Mouse (Mus musculus) cortical plate, adult 2 months (tissue): ENCODE results near the gene Rdh16f1.

Experiments used
- CTCF ChIP-seq: fragments of 200-500 bp; IDR thresholded peaks from 2 replicates; pipeline ENCODE4 v1.5.1; 2011; ENCODE audit warnings: mild to moderate bottlenecking, control low read depth, low read length; ENCODE audit not compliant: insufficient read depth; ENCODE audit errors: extremely low read depth
- POLR2A ChIP-seq: fragments of 200-500 bp; IDR thresholded peaks from 2 replicates; pipeline ENCODE4 v1.6.1; 2011; ENCODE audit warnings: mild to moderate bottlenecking, low read length, control low read depth; ENCODE audit not compliant: insufficient read depth; ENCODE audit errors: extremely low read depth

GRCm38 (mm10) chr10:127730285-127730932 lies 29.2 kb upstream of the Rdh16f1 start:
- TF ChIP-seq CTCF (no peak), POLR2A (no peak)
